9 mouse cellular contexts compared by ENCODE assay signal in genomic region chr8:84946528-84947240, GRCm38 (mm10). TPM values are rescaled to one million over a fixed set of nuclear protein-coding genes. Genes with fewer than 3 reads are reported as not detected.
DNase-seq lines count a peak whose midpoint lies in the region; ATAC-seq and TF ChIP-seq lines count a peak whose summit lies in the region.
"Had no signal": no experiment of that assay in that cellular context is flagged by ENCODE, and none has a peak within 500 bp of the region (broad histone marks: within the 10 kb centered on the region; RNA-seq: fewer than 3 reads in every experiment).

TSS of gene Rtbdn (plus strand) at chr8:84946991.

- peaks cover 4% of the 10 kb centered on the region; the same call in 1 of the 2 replicates for H3K4me1 ChIP-seq in heart, embryonic 11.5 days (ENCODE audit: control insufficient read depth, insufficient read depth, low read length)
- peaks cover 18% of the 10 kb centered on the region for H3K4me1 ChIP-seq in forebrain, embryonic 11.5 days (replicated peaks; ENCODE audit: control insufficient read depth, insufficient read depth, low read length)
- peaks cover 2 to 8% of the 10 kb centered on the region in 2 experiments; a peak in 3 of 4 replicates for H3K4me1 ChIP-seq in liver, embryonic 14.5 days (replicated peaks; ENCODE audit: control insufficient read depth in 2 of 2, insufficient read depth in 2 of 2, low read length in 1 of 2)
- H3K4me1 ChIP-seq in stomach, postnatal 0 days (replicated peaks; ENCODE audit: control insufficient read depth, insufficient read depth) = no peaks in the 10 kb centered on the region

- no peaks in the 10 kb centered on the region for H3K36me3 ChIP-seq in heart, embryonic 11.5 days (ENCODE audit: control insufficient read depth, insufficient read depth, low read length)
- H3K36me3 ChIP-seq in forebrain, embryonic 11.5 days (ENCODE audit: control insufficient read depth, insufficient read depth, low read length) = no peaks in the 10 kb centered on the region
- no peaks in the 10 kb centered on the region for H3K36me3 ChIP-seq in liver, embryonic 14.5 days (replicated peaks; ENCODE audit: control insufficient read depth, insufficient read depth, low read depth)
- no peaks in the 10 kb centered on the region for H3K36me3 ChIP-seq in stomach, postnatal 0 days (ENCODE audit: control insufficient read depth, insufficient read depth, low read length)

- peaks cover 69% of the 10 kb centered on the region for H3K27me3 ChIP-seq in heart, embryonic 11.5 days (ENCODE audit: control insufficient read depth, insufficient read depth, low read length)
- H3K27me3 ChIP-seq in forebrain, embryonic 11.5 days (ENCODE audit: control insufficient read depth, insufficient read depth, low read length) = peaks cover 39% of the 10 kb centered on the region
- peaks cover 66% of the 10 kb centered on the region for H3K27me3 ChIP-seq in liver, embryonic 14.5 days (ENCODE audit: control insufficient read depth, insufficient read depth, low read length)
- peaks cover 15% of the 10 kb centered on the region; the same call in 1 of the 2 replicates for H3K27me3 ChIP-seq in stomach, postnatal 0 days (ENCODE audit: control insufficient read depth, insufficient read depth, low read length)

- intact Hi-C loops in heart, postnatal 36 days (cut with DNase I) = no loop called here

- peak within 1 kb of the TSS; percentile 75 for H3K4me2 ChIP-seq in heart, embryonic 11.5 days
- peak within 1 kb of the TSS; percentile 86 for H3K4me2 ChIP-seq in forebrain, embryonic 11.5 days (ENCODE audit: low read depth, low read length, severe bottlenecking)
- peak within 1 kb of the TSS; percentile 16 for H3K4me2 ChIP-seq in liver, embryonic 14.5 days (ENCODE audit: low read depth)
- peak within 1 kb of the TSS; percentile 56 for H3K4me2 ChIP-seq in stomach, postnatal 0 days (replicated peaks; ENCODE audit: low read depth)

- H3K9ac ChIP-seq in heart, embryonic 11.5 days (ENCODE audit: low read depth, low read length) = no peak within 1 kb of the TSS
- peak within 1 kb of the TSS; percentile 57 for H3K9ac ChIP-seq in forebrain, embryonic 11.5 days (ENCODE audit: low read length)
- no peak within 1 kb of the TSS for H3K9ac ChIP-seq in liver, embryonic 14.5 days (replicated peaks)
- no peak within 1 kb of the TSS for H3K9ac ChIP-seq in stomach, postnatal 0 days (ENCODE audit: low read length)

- ATAC-seq in heart, embryonic 11.5 days (replicated peaks; ENCODE audit: insufficient number of reproducible peaks, low FRiP score, low TSS enrichment) = no peak
- no peak for ATAC-seq in forebrain, embryonic 11.5 days (replicated peaks; ENCODE audit: low FRiP score)
- no peak for ATAC-seq in liver, embryonic 14.5 days (ENCODE audit: insufficient read depth)
- ATAC-seq in stomach, postnatal 0 days (ENCODE audit: low FRiP score, low TSS enrichment) = 0 out of 2 replicates have a peak, but pooled peaks have one; percentile 6

- no peak for DNase-seq in heart, postnatal 36 days
- DNase-seq in MN1 (ENCODE audit: low spot score) = peak; percentile 86
- DNase-seq in forebrain, embryonic 11.5 days (ENCODE audit: low spot score) = peak; percentile 71
- no peak for DNase-seq in liver, embryonic 14.5 days (ENCODE audit: low read depth in 3 of 3, low spot score in 3 of 3)
- DNase-seq in stomach, postnatal 0 days (ENCODE audit: low spot score) = no peak
- no peak for DNase-seq in thymus, adult 18-20 months
- no peak for DNase-seq in yolk sac, embryonic 10.5 days (ENCODE audit: low spot score)

- H3K27ac ChIP-seq in heart, embryonic 11.5 days (ENCODE audit: low read depth, low read length) = no peak within 1 kb of the TSS
- H3K27ac ChIP-seq in forebrain, embryonic 11.5 days (ENCODE audit: low read depth, low read length) = no peak within 1 kb of the TSS
- H3K27ac ChIP-seq in liver, embryonic 14.5 days = no peak within 1 kb of the TSS
- H3K27ac ChIP-seq in stomach, postnatal 0 days (replicated peaks) = no peak within 1 kb of the TSS

- TF ChIP-seq EP300 in liver, embryonic 14.5 days (IDR thresholded peaks at IDR 0.05; ENCODE audit: low read depth) = no peak
- no peak for TF ChIP-seq EP300 in stomach, postnatal 0 days (optimal IDR thresholded peaks at IDR 0.05)

- H3K9me3 ChIP-seq in heart, embryonic 11.5 days (replicated peaks; ENCODE audit: control insufficient read depth, low read length) = no peaks in the 10 kb centered on the region
- H3K9me3 ChIP-seq in forebrain, embryonic 11.5 days (ENCODE audit: control insufficient read depth, low read length) = no peaks in the 10 kb centered on the region
- no peaks in the 10 kb centered on the region for H3K9me3 ChIP-seq in liver, embryonic 14.5 days (ENCODE audit: control insufficient read depth, low read length)
- no peaks in the 10 kb centered on the region for H3K9me3 ChIP-seq in stomach, postnatal 0 days (ENCODE audit: control insufficient read depth, low read length)

- 12% methylated on average over 17 of the region's 17 CpGs for WGBS in heart, embryonic 11.5 days (ENCODE audit: insufficient replicate concordance)
- 7% methylated on average over 17 of the region's 17 CpGs for WGBS in forebrain, embryonic 11.5 days
- 10% methylated on average over 17 of the region's 17 CpGs for WGBS in liver, embryonic 14.5 days (ENCODE audit: insufficient replicate concordance)
- 10% methylated on average over 17 of the region's 17 CpGs for WGBS in stomach, postnatal 0 days

- H3K4me3 ChIP-seq in heart, embryonic 11.5 days (ENCODE audit: low read depth, low read length) = peak within 1 kb of the TSS; percentile 43
- peak within 1 kb of the TSS; percentile 57 for H3K4me3 ChIP-seq in forebrain, embryonic 11.5 days (ENCODE audit: low read depth, low read length)
- peak within 1 kb of the TSS in 1 of 2 experiments; percentile 1; a peak in 2 of 4 replicates for H3K4me3 ChIP-seq in liver, embryonic 14.5 days (ENCODE audit: insufficient read depth in 1 of 2, low read depth in 2 of 2, low read length in 2 of 2)
- peak within 1 kb of the TSS; percentile 37 for H3K4me3 ChIP-seq in stomach, postnatal 0 days (ENCODE audit: low read depth, low read length)

- peak; percentile 59 for TF ChIP-seq CTCF in liver, embryonic 14.5 days (IDR thresholded peaks at IDR 0.05; ENCODE audit: low read depth)
- TF ChIP-seq CTCF in stomach, postnatal 0 days (IDR thresholded peaks at IDR 0.05; ENCODE audit: low read depth) = peak; percentile 51

RNA-seq across cellular contexts. Expression of gene Rtbdn, which starts in this region (rescaled TPM):
- polyA plus RNA-seq in heart, embryonic 11.5 days (2014; fragmentation: Nextera tagmentation; extraction: Ambion mirVana) = not detected in 2 replicates
- total RNA-seq in heart, postnatal 36 days (2021) = not detected
- polyA plus RNA-seq in forebrain, embryonic 11.5 days (2014; fragmentation: Nextera tagmentation; extraction: Ambion mirVana) = 0.19 and 0.36 TPM in 2 replicates
- 0.03 TPM in 1 of 2 replicates, not detected in the other for polyA plus RNA-seq in liver, embryonic 14.5 days (2012; rRNA removed)
- polyA plus RNA-seq in liver, embryonic 14.5 days (2014; fragmentation: Nextera tagmentation; extraction: Ambion mirVana) = not detected in 2 replicates
- 0.05 and 0.13 TPM in 2 replicates for polyA plus RNA-seq in stomach, postnatal 0 days (2015; fragmentation: Nextera tagmentation; extraction: Ambion mirVana)
- total RNA-seq: hematopoietic stem cell, adult 5-6 weeks had no signal

Comparison
In these comparisons a context has a peak if more than half of its experiments do, and no peak if none do; other contexts are left out.
1. Peak in DNase-seq, H3K4me3 ChIP-seq, H3K9ac ChIP-seq and H3K4me2 ChIP-seq in forebrain, embryonic 11.5 days; RNA of the gene not detected or under 1 TPM.
2. Peak in ATAC-seq, H3K4me3 ChIP-seq and H3K4me2 ChIP-seq in stomach, postnatal 0 days; RNA of the gene not detected or under 1 TPM.
3. H3K4me2 ChIP-seq: peak in every context shown above with its lines; median percentile 86 in forebrain, embryonic 11.5 days; 75 in heart, embryonic 11.5 days; 56 in stomach, postnatal 0 days; 16 in liver, embryonic 14.5 days.